Mouse (Mus musculus) midbrain, embryonic 15.5 days (tissue): ENCODE results near the gene Xylt1. TPM values are rescaled to one million over a fixed set of nuclear protein-coding genes. Genes with fewer than 3 reads are reported as not detected.
A peak's percentile ranks its signal among the peaks of the same experiment; 100 is the strongest.

Experiments
- ATAC-seq: fragments of 200-750 bp; cut with Nextera tagmentation; replicated peaks from 2 replicates; pipeline ENCODE4 v1.8.0; 2017; ENCODE audit warnings: moderate TSS enrichment
- H3K27ac ChIP-seq: fragments of 300-500 bp; sonication (generic); 2 replicates; pipeline ENCODE4 v1.5.1; 2015; ENCODE audit warnings: mild to moderate bottlenecking, inconsistent platforms
- H3K27me3 ChIP-seq: fragments of 300-500 bp; sonication (generic); replicated peaks from 2 replicates; pipeline ENCODE4 v1.6.1; 2015; ENCODE audit warnings: inconsistent platforms
- H3K36me3 ChIP-seq: fragments of 300-500 bp; sonication (generic); replicated peaks from 2 replicates; pipeline ENCODE4 v1.6.1; 2015; ENCODE audit warnings: inconsistent platforms
- H3K4me1 ChIP-seq: fragments of 300-500 bp; sonication (generic); 2 replicates; pipeline ENCODE4 v1.6.1; 2015; ENCODE audit warnings: inconsistent platforms
- H3K4me2 ChIP-seq: fragments of 300-500 bp; sonication (generic); 2 replicates; pipeline ENCODE4 v1.6.1; 2015; ENCODE audit warnings: inconsistent platforms, mild to moderate bottlenecking, moderate library complexity
- H3K4me3 ChIP-seq: fragments of 300-500 bp; sonication (generic); 2 replicates; pipeline ENCODE4 v1.5.1; 2015; ENCODE audit warnings: mild to moderate bottlenecking, inconsistent platforms
- H3K9ac ChIP-seq: fragments of 300-500 bp; sonication (generic); 2 replicates; pipeline ENCODE4 v1.6.1; 2015; ENCODE audit warnings: mild to moderate bottlenecking, inconsistent platforms
- H3K9me3 ChIP-seq: fragments of 300-500 bp; sonication (generic); 2 replicates; pipeline ENCODE4 v1.6.1; 2016; ENCODE audit warnings: inconsistent platforms
- WGBS: fragments of 180-500 bp; shearing (Covaris S2); methylation state at CpG from one replicate; pipeline ENCODE4 v1.1.7; 2015; ENCODE audit warnings: mixed read lengths; 5-methylcytosine and 5-hydroxymethylcytosine counted together
- polyA plus RNA-seq: library from polyadenylated mRNA; unstranded; fragments of >200 nt; fragmentation: Nextera tagmentation; extraction: Ambion mirVana; gene quantifications from 2 replicates; pipeline ENCODE4 v1.2.1, GENCODE M21; 2015

Gene Xylt1
- polyA plus RNA-seq, 1 experiment from 2014 or later = 2.8 TPM

GRCm38 (mm10) chr7:117399971-117400370 is 19.2 kb downstream of the Xylt1 start:
- H3K9ac ChIP-seq = no peak overlapping the region
- WGBS = 94% methylated on average over 5 of the region's 5 CpGs
- no peak for ATAC-seq

DNA sequence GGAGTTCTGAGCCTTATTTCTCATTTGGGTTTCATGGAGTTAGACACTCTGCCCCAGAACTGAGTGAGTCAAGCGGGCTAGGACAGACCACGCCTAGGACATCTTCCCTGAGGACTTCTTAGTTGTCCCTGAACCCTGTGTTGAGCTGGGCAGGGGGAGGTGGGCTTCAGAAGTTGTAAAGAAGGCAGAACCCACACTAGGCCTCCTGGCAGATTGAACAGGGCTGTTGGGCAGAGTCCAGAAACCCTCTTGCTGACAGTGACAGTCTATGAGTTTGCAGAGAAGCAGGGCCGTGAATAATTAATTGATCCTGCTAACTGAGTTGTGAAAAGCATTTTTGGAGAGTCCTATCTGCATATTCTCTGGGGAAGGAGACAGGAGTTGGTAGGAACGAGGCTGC is 20.8 kb downstream of the Xylt1 start:
- no peak for ATAC-seq
- peaks cover 14% of the 10 kb centered on the region; the same call in 1 of the 2 replicates for H3K4me1 ChIP-seq

More at GRCm38 (mm10) chr7:117399971-117400370, 19.2 kb downstream of the Xylt1 start:
- Histone ChIP-seq H3K27ac (no peak overlapping the region), H3K9me3 (no peaks in the 10 kb centered on the region), H3K36me3 (no peaks in the 10 kb centered on the region), H3K4me2 (no peak overlapping the region), H3K27me3 (no peaks in the 10 kb centered on the region), H3K4me3 (no peak overlapping the region), H3K4me1 (peaks cover 17% of the 10 kb centered on the region; the same call in 1 of the 2 replicates)

GRCm38 (mm10) chr7:117406336-117406735 is 25.6 kb downstream of the Xylt1 start:
- WGBS = 95% methylated on average over 3 of the region's 3 CpGs
- Histone ChIP-seq H3K4me1 (0 out of 2 replicates have a peak, but pooled peaks cover 6% of the 10 kb centered on the region), H3K9ac (no peak overlapping the region), H3K36me3 (no peaks in the 10 kb centered on the region), H3K4me3 (no peak overlapping the region), H3K9me3 (no peaks in the 10 kb centered on the region), H3K4me2 (no peak overlapping the region), H3K27ac (no peak overlapping the region), H3K27me3 (no peaks in the 10 kb centered on the region)
- no peak for ATAC-seq

More for the DNA sequence above, 20.8 kb downstream of the Xylt1 start:
- Histone ChIP-seq H3K9ac (no peak overlapping the region), H3K4me2 (no peak overlapping the region), H3K9me3 (no peaks in the 10 kb centered on the region), H3K27me3 (no peaks in the 10 kb centered on the region), H3K4me3 (no peak overlapping the region), H3K36me3 (no peaks in the 10 kb centered on the region), H3K27ac (no peak overlapping the region)
- 64% methylated on average over 4 of the region's 4 CpGs for WGBS

GRCm38 (mm10) chr7:117409268-117409988 is 28.6 kb downstream of the Xylt1 start:
- Histone ChIP-seq H3K4me1 (no peaks in the 10 kb centered on the region), H3K27ac (no peak overlapping the region), H3K27me3 (no peaks in the 10 kb centered on the region), H3K9me3 (no peaks in the 10 kb centered on the region), H3K4me2 (no peak overlapping the region), H3K36me3 (no peaks in the 10 kb centered on the region), H3K4me3 (no peak overlapping the region), H3K9ac (no peak overlapping the region)
- no peak for ATAC-seq
- WGBS = 84% methylated on average over 8 of the region's 8 CpGs

DNA sequence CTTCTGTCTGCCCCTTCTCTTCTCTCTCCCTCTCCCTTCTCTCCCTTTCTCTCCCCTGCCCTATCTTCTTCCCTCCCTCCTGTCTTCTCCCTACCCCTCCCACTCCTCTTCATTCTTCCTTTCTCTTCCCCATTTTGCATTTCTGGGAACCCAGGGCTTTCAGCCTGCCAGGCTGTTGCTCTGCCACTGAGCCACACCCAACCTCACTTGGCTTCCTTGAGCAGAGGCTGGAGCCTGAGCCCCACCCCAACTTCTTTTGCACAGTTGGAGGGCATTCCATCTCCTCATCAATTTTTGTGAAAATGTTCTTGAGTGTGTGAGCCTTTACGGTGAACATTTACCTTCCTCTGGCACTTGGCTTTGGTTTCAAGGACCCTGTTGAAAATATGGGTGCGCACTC is 31.1 kb downstream of the Xylt1 start:
- Histone ChIP-seq H3K36me3 (no peaks in the 10 kb centered on the region), H3K4me1 (no peaks in the 10 kb centered on the region), H3K27ac (no peak overlapping the region), H3K4me3 (no peak overlapping the region), H3K9me3 (no peaks in the 10 kb centered on the region), H3K4me2 (no peak overlapping the region), H3K9ac (no peak overlapping the region), H3K27me3 (no peaks in the 10 kb centered on the region)
- no peak for ATAC-seq
- 83% methylated on average over 2 of the region's 2 CpGs for WGBS

DNA sequence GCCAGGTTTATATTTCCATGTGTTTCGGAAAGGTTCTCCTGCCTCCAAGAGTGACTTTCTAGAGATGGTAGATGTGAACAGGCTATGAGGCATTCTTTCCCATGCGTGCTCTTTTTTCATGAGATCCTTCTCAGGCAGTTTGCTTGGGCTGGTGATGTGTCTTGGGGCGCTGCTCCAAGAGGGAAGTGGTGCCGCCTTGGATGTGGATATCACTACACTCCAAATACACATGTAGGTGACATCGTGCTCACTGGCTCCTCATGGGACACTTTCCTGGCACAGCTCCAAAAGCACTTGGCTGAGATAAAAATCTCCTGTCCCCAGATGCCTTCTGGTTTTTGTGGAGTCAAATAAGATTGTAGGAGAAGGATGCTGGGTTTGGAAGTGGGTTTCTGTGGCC is 31.6 kb downstream of the Xylt1 start:
- Histone ChIP-seq H3K4me3 (no peak overlapping the region), H3K4me1 (no peaks in the 10 kb centered on the region), H3K9me3 (no peaks in the 10 kb centered on the region), H3K9ac (no peak overlapping the region), H3K27ac (no peak overlapping the region), H3K27me3 (no peaks in the 10 kb centered on the region), H3K36me3 (no peaks in the 10 kb centered on the region), H3K4me2 (no peak overlapping the region)
- 83% methylated on average over 5 of the region's 5 CpGs for WGBS
- no peak for ATAC-seq

GRCm38 (mm10) chr7:117414341-117415008 is 33.7 kb downstream of the Xylt1 start:
- 88% methylated on average over 12 of the region's 12 CpGs for WGBS

GRCm38 (mm10) chr7:117415009-117415363 is 34.2 kb downstream of the Xylt1 start:
- 88% methylated on average over 8 of the region's 8 CpGs for WGBS
- Histone ChIP-seq H3K36me3 (no peaks in the 10 kb centered on the region), H3K9me3 (no peaks in the 10 kb centered on the region), H3K4me1 (peaks cover 7% of the 10 kb centered on the region), H3K27ac (no peak overlapping the region), H3K4me3 (no peak overlapping the region), H3K27me3 (no peaks in the 10 kb centered on the region), H3K4me2 (no peak overlapping the region), H3K9ac (no peak overlapping the region)
- ATAC-seq = no peak

More at GRCm38 (mm10) chr7:117414341-117415008, 33.7 kb downstream of the Xylt1 start:
- H3K4me2 ChIP-seq = no peak overlapping the region
- H3K27me3 ChIP-seq = no peaks in the 10 kb centered on the region
- H3K4me1 ChIP-seq = peaks cover 7% of the 10 kb centered on the region
- ATAC-seq = no peak
- H3K36me3 ChIP-seq = no peaks in the 10 kb centered on the region
- H3K4me3 ChIP-seq = no peak overlapping the region
- H3K9me3 ChIP-seq = no peaks in the 10 kb centered on the region
- H3K9ac ChIP-seq = no peak overlapping the region
- H3K27ac ChIP-seq = no peak overlapping the region

- ATAC-seq = 0 out of 2 replicates have a peak, but pooled peaks have one; percentile 37
- H3K4me3 ChIP-seq = no peak overlapping the region
Measured at GRCm38 (mm10) chr7:117419041-117419440, 38.3 kb downstream of the Xylt1 start.

GRCm38 (mm10) chr7:117419846-117420245 is 39.1 kb downstream of the Xylt1 start:
- Histone ChIP-seq H3K36me3 (no peaks in the 10 kb centered on the region), H3K4me2 (no peak overlapping the region), H3K4me1 (peaks cover 16% of the 10 kb centered on the region), H3K27ac (no peak overlapping the region), H3K4me3 (no peak overlapping the region), H3K9ac (no peak overlapping the region), H3K27me3 (no peaks in the 10 kb centered on the region), H3K9me3 (no peaks in the 10 kb centered on the region)
- whole genome bisulfite sequencing = 94% methylated on average over 2 of the region's 2 CpGs
- ATAC-seq = no peak

More at GRCm38 (mm10) chr7:117419041-117419440, 38.3 kb downstream of the Xylt1 start:
- Histone ChIP-seq H3K27ac (no peak overlapping the region), H3K36me3 (no peaks in the 10 kb centered on the region), H3K9me3 (no peaks in the 10 kb centered on the region), H3K27me3 (no peaks in the 10 kb centered on the region), H3K9ac (no peak overlapping the region), H3K4me1 (peaks cover 16% of the 10 kb centered on the region), H3K4me2 (no peak overlapping the region)
- 27% methylated on average over 5 of the region's 5 CpGs for WGBS

DNA sequence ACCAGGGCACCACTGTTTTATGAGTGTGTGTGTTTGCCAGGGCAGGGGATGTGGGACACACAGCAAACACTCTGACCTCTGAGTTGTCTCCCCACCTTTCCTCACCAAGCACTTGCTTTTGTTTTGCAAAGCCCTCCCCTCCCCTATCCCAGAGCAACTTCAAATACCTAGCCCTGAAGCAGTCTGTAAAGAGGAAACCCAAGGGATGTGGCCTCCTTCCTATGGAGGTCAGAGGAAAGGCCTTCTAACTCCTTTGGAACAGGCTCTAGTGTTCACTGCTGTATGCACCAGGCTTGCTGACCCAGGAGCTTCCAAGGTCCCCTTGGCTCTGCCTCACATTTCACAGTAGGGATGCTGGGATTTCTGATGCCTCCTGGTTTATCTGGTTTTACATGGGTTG is 39.5 kb downstream of the Xylt1 start:
- Histone ChIP-seq H3K27me3 (no peaks in the 10 kb centered on the region), H3K4me3 (no peak overlapping the region), H3K27ac (no peak overlapping the region), H3K36me3 (no peaks in the 10 kb centered on the region), H3K9me3 (no peaks in the 10 kb centered on the region), H3K4me1 (peaks cover 16% of the 10 kb centered on the region), H3K9ac (no peak overlapping the region), H3K4me2 (no peak overlapping the region)
- ATAC-seq = no peak

- H3K4me2 ChIP-seq = no peak overlapping the region
- no peak overlapping the region for H3K9ac ChIP-seq
- ATAC-seq = no peak
- H3K27ac ChIP-seq = no peak overlapping the region
- no peaks in the 10 kb centered on the region for H3K9me3 ChIP-seq
- H3K4me3 ChIP-seq = no peak overlapping the region
- no peaks in the 10 kb centered on the region for H3K36me3 ChIP-seq
- H3K27me3 ChIP-seq = no peaks in the 10 kb centered on the region
- H3K4me1 ChIP-seq = peaks cover 16% of the 10 kb centered on the region
- WGBS = 47% methylated on average over 11 of the region's 11 CpGs
Measured at GRCm38 (mm10) chr7:117420836-117421566, 40.2 kb downstream of the Xylt1 start.
